Mouse (Mus musculus) embryonic facial prominence, embryonic 14.5 days (tissue): ENCODE data around the gene Dcun1d3. TPM values are rescaled to one million over a fixed set of nuclear protein-coding genes. Genes with fewer than 3 reads are reported as not detected.

Experiments used
- ATAC-seq: fragments of 200-750 bp; cut with Nextera tagmentation; 2 replicates; pipeline ENCODE4 v1.8.0; 2017; ENCODE audit warnings: low read depth, moderate number of reproducible peaks, moderate TSS enrichment
- DNase-seq: peaks from one replicate; pipeline ENCODE4 v3.0.0-alpha.2; 2015; ENCODE audit warnings: low spot score
- H3K27ac ChIP-seq: fragments of 300-500 bp; sonication (generic); replicated peaks from 2 replicates; pipeline ENCODE4 v1.5.1; 2014; ENCODE audit warnings: low read depth, mild to moderate bottlenecking, low read length, moderate library complexity
- H3K27me3 ChIP-seq: fragments of 300-500 bp; sonication (generic); replicated peaks from 2 replicates; pipeline ENCODE4 v1.6.1; 2014; ENCODE audit warnings: low read length; ENCODE audit not compliant: control insufficient read depth, insufficient read depth
- H3K36me3 ChIP-seq: fragments of 300-500 bp; sonication (generic); 2 replicates; pipeline ENCODE4 v1.6.1; 2014; ENCODE audit warnings: low read length, mixed read lengths; ENCODE audit not compliant: control insufficient read depth, insufficient read depth
- H3K4me1 ChIP-seq: fragments of 300-500 bp; sonication (generic); 2 replicates; pipeline ENCODE4 v1.6.1; 2014; ENCODE audit warnings: antibody characterized with exemption, low read length; ENCODE audit not compliant: control insufficient read depth, insufficient read depth
- H3K4me2 ChIP-seq: fragments of 300-500 bp; sonication (generic); 2 replicates; pipeline ENCODE4 v1.6.1; 2014; ENCODE audit warnings: low read depth, mild to moderate bottlenecking, low read length, moderate library complexity, mixed read lengths
- H3K4me3 ChIP-seq: fragments of 300-500 bp; sonication (generic); 2 replicates; pipeline ENCODE4 v1.5.1; 2014; ENCODE audit warnings: low read depth, mild to moderate bottlenecking, low read length
- H3K9ac ChIP-seq: fragments of 300-500 bp; sonication (generic); 2 replicates; pipeline ENCODE4 v1.6.1; 2014; ENCODE audit warnings: low read depth, mild to moderate bottlenecking, low read length, moderate library complexity, mixed read lengths
- H3K9me3 ChIP-seq: fragments of 300-500 bp; sonication (generic); 2 replicates; pipeline ENCODE4 v1.6.1; 2016; ENCODE audit warnings: low read length; ENCODE audit not compliant: control insufficient read depth
- WGBS: fragments of 180-500 bp; shearing (Covaris S2); extraction: QIAGEN DNeasy Blood & Tissue Kit; methylation state at CpG from one replicate; pipeline ENCODE4 v1.1.7; 2014; 5-methylcytosine and 5-hydroxymethylcytosine counted together
- polyA plus RNA-seq: library from polyadenylated mRNA; unstranded; fragments of >200 nt; fragmentation: Nextera tagmentation; extraction: Ambion mirVana; gene quantifications from 2 replicates; pipeline ENCODE4 v1.2.1, GENCODE M21; 2014

The Dcun1d3 gene
- polyA plus RNA-seq = 7.5 and 7.9 TPM in 2 replicates

- DNase-seq (peak; percentile 99), ATAC-seq (peak; percentile 98)
- Histone ChIP-seq H3K9ac (peak within 1 kb of the TSS; percentile 80), H3K9me3 (no peaks in the 10 kb centered on the region), H3K27ac (peak within 1 kb of the TSS; percentile 94), H3K27me3 (no peaks in the 10 kb centered on the region), H3K4me2 (peak within 1 kb of the TSS; percentile 85), H3K36me3 (no peaks in the 10 kb centered on the region), H3K4me1 (peaks cover 20% of the 10 kb centered on the region), H3K4me3 (peak within 1 kb of the TSS; percentile 61)
- WGBS = under 1% methylated on average over 62 of the region's 63 CpGs
Measured at GRCm38 (mm10) chr7:119895639-119896512, at the start of gene Dcun1d3, which contains the start of gene Lyrm1. Gene Dcun1d3, minus strand, starts transcription at chr7:119896298. Gene Lyrm1, plus strand, starts transcription at chr7:119895861.

DNA sequence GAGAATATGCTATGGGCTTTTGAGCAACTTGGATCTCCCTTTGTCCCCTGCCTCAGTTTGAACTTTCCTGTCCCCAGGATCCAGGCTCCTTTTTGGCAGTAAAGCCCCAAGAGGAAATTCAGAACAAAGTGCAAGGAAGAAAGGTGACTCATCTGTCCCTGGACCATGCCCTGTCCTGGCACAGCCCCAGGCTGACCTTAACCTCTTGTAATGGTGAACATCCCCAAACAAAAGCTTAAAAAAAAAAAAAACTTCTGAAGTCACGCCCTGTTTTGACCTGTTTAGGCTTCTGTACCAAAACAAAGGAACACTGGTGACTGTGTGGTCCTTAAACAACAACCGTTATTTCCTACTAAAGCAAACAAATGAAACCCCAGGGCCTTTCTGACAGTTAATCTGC lies 45.5 kb upstream of the Dcun1d3 start:
- no peak for DNase-seq
- no peak overlapping the region for H3K9ac ChIP-seq

GRCm38 (mm10) chr7:119937036-119937435 lies 40.9 kb upstream of the Dcun1d3 start:
- no peaks in the 10 kb centered on the region for H3K27me3 ChIP-seq
- H3K9ac ChIP-seq = no peak overlapping the region
- WGBS = 57% methylated on average over 5 of the region's 5 CpGs
- H3K9me3 ChIP-seq = no peaks in the 10 kb centered on the region
- no peak overlapping the region for H3K4me3 ChIP-seq
- no peak overlapping the region for H3K27ac ChIP-seq
- ATAC-seq (no peak), DNase-seq (peak; percentile 2)
- no peak overlapping the region for H3K4me2 ChIP-seq
- no peaks in the 10 kb centered on the region for H3K36me3 ChIP-seq
- H3K4me1 ChIP-seq = no peaks in the 10 kb centered on the region

More for the DNA sequence above, 45.5 kb upstream of the Dcun1d3 start:
- Histone ChIP-seq H3K9me3 (no peaks in the 10 kb centered on the region), H3K27me3 (no peaks in the 10 kb centered on the region), H3K4me2 (no peak overlapping the region), H3K4me3 (no peak overlapping the region), H3K4me1 (no peaks in the 10 kb centered on the region), H3K36me3 (no peaks in the 10 kb centered on the region), H3K27ac (no peak overlapping the region)
- ATAC-seq = no peak
- 49% methylated on average over 2 of the region's 2 CpGs for WGBS

DNA sequence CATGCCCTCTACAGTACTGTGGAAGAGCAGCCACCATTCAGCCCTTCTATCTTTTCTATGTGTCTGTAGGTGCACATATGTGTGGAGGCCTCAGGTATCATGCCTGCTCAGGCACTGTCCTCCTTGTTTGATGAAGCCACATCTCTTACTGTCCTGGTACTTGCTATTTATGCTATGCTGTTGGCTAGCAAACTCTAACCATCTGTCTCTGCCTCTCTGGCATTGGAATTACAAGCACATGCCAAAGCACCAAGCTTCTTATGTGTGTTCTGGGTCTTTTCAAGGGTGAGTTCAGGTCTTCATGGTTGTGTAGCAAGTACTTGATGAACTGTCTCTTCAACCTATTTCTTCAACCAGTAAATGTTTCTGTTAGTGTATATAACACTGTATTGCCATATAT lies 40.2 kb upstream of the Dcun1d3 start:
- no peak for ATAC-seq
- no peak overlapping the region for H3K4me2 ChIP-seq
- H3K36me3 ChIP-seq = no peaks in the 10 kb centered on the region

DNA sequence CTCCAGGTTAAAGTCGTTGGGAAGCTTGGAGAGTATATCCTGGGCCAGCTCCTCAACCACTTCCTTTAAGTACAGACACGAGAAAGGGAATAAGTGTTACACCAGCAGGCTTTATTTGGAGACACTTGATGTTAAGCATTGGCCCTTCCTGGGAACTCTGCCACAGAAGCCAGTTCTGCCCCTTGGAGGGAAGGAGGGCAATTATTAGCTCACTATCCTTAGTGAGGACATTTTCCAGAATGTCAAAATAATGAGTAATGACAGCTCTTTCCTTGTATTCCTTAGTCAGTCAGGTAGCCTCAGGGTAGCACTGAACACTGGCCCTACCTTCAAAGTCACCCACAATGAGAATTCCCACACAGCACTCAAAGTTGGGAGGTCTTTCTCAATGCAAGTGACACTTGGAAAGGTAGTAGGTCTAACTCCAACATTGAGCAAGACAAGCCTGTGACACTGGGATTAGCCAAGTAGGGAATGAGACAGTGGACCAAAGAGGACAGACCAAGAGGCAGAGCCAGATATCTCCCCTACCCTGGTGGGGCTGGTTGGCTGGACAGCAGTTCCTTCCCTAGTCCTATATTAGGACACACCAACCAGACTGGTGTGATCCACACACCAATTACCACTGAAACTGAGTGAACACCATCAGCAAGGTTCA lies 32.8 kb upstream of the Dcun1d3 start:
- Histone ChIP-seq H3K4me3 (no peak overlapping the region), H3K4me2 (no peak overlapping the region), H3K9ac (no peak overlapping the region), H3K36me3 (no peaks in the 10 kb centered on the region), H3K27ac (no peak overlapping the region), H3K9me3 (no peaks in the 10 kb centered on the region), H3K4me1 (no peaks in the 10 kb centered on the region), H3K27me3 (no peaks in the 10 kb centered on the region)
- no peak for ATAC-seq
- DNase-seq = no peak
- 59% methylated on average over 2 of the region's 2 CpGs for WGBS

More for the DNA sequence above, 40.2 kb upstream of the Dcun1d3 start:
- Histone ChIP-seq H3K4me3 (no peak overlapping the region), H3K27me3 (no peaks in the 10 kb centered on the region), H3K4me1 (no peaks in the 10 kb centered on the region), H3K27ac (no peak overlapping the region), H3K9ac (no peak overlapping the region), H3K9me3 (no peaks in the 10 kb centered on the region)
- no peak for DNase-seq

GRCm38 (mm10) chr7:119921054-119921453 lies 25.0 kb upstream of the Dcun1d3 start:
- Histone ChIP-seq H3K4me2 (no peak overlapping the region), H3K36me3 (no peaks in the 10 kb centered on the region), H3K4me1 (no peaks in the 10 kb centered on the region), H3K9ac (no peak overlapping the region), H3K9me3 (no peaks in the 10 kb centered on the region), H3K27ac (no peak overlapping the region), H3K4me3 (no peak overlapping the region), H3K27me3 (no peaks in the 10 kb centered on the region)
- ATAC-seq = no peak
- WGBS = 78% methylated on average over 4 of the region's 4 CpGs
- no peak for DNase-seq

- ATAC-seq = no peak
- Histone ChIP-seq H3K36me3 (no peaks in the 10 kb centered on the region), H3K9ac (no peak overlapping the region), H3K4me3 (no peak overlapping the region), H3K27me3 (no peaks in the 10 kb centered on the region), H3K4me1 (no peaks in the 10 kb centered on the region), H3K27ac (no peak overlapping the region), H3K4me2 (no peak overlapping the region), H3K9me3 (no peaks in the 10 kb centered on the region)
- WGBS = 55% methylated on average over 2 of the region's 2 CpGs
- peak; percentile 5 for DNase-seq
Measured at GRCm38 (mm10) chr7:119920457-119920856, 24.4 kb upstream of the Dcun1d3 start.

DNA sequence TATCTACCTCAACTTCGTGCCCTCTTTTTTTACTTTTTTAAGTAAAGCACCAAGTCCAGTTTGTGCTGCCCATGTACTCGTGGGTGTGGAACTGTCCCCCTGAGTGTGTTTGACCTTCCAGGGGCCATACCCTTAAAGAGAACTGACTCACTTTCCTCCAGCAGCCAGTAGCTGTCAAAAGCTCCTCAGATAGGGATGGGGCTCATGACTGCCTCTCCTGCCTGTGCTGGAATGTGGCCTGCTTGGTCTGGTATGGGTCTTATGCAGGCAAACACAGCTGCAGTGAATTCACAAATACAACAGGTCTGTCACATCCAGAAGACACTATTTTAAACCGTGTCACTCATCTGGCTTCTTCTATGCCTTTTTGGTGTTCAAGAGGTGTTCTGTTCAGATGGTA lies 15.6 kb upstream of the Dcun1d3 start:
- DNase-seq (no peak), ATAC-seq (no peak)
- Histone ChIP-seq H3K4me2 (no peak overlapping the region), H3K27ac (no peak overlapping the region), H3K4me3 (no peak overlapping the region), H3K9ac (no peak overlapping the region), H3K4me1 (no peaks in the 10 kb centered on the region), H3K27me3 (no peaks in the 10 kb centered on the region), H3K9me3 (no peaks in the 10 kb centered on the region), H3K36me3 (no peaks in the 10 kb centered on the region)
- WGBS = 66% methylated on average over 3 of the region's 3 CpGs
